Mouse (Mus musculus) heart, embryonic 13.5 days (tissue): ENCODE results near the gene Dhrs7b. TPM values are rescaled to one million over a fixed set of nuclear protein-coding genes. Genes with fewer than 3 reads are reported as not detected.
"Not testable (repeated sequence)": the region's sequence is repeated elsewhere in the genome, so short reads cannot be mapped to it uniquely, and the experiment has no call there.

ENCODE experiments used
- ATAC-seq: fragments of 200-750 bp; cut with Nextera tagmentation; 2 replicates; pipeline ENCODE4 v1.8.0; 2017; ENCODE audit warnings: moderate TSS enrichment; ENCODE audit not compliant: insufficient number of reproducible peaks, low FRiP score, low TSS enrichment; ENCODE audit errors: extremely low read depth
- H3K27ac ChIP-seq: fragments of 300-500 bp; sonication (generic); replicated peaks from 2 replicates; pipeline ENCODE4 v1.5.1; 2015; ENCODE audit warnings: moderate library complexity, mild to moderate bottlenecking, inconsistent platforms
- H3K27me3 ChIP-seq: fragments of 300-500 bp; sonication (generic); replicated peaks from 2 replicates; pipeline ENCODE4 v1.6.1; 2015; ENCODE audit warnings: mild to moderate bottlenecking, inconsistent platforms
- H3K36me3 ChIP-seq: fragments of 300-500 bp; sonication (generic); 2 replicates; pipeline ENCODE4 v1.6.1; 2015; ENCODE audit warnings: mild to moderate bottlenecking, inconsistent platforms
- H3K4me1 ChIP-seq: fragments of 300-500 bp; sonication (generic); 2 replicates; pipeline ENCODE4 v1.6.1; 2015; ENCODE audit warnings: inconsistent platforms
- H3K4me2 ChIP-seq: fragments of 300-500 bp; sonication (generic); 2 replicates; pipeline ENCODE4 v1.6.1; 2015; ENCODE audit warnings: inconsistent platforms, mild to moderate bottlenecking, moderate library complexity
- H3K4me3 ChIP-seq: fragments of 300-500 bp; sonication (generic); 2 replicates; pipeline ENCODE4 v1.5.1; 2015; ENCODE audit warnings: moderate library complexity, mild to moderate bottlenecking, inconsistent platforms
- H3K9ac ChIP-seq: fragments of 300-500 bp; sonication (generic); 2 replicates; pipeline ENCODE4 v1.6.1; 2015; ENCODE audit warnings: inconsistent platforms, mild to moderate bottlenecking, moderate library complexity
- H3K9me3 ChIP-seq: fragments of 300-500 bp; sonication (generic); 2 replicates; pipeline ENCODE4 v1.6.1; 2016; ENCODE audit warnings: inconsistent platforms
- WGBS: fragments of 180-500 bp; shearing (Covaris S2); methylation state at CpG from one replicate; pipeline ENCODE4 v1.1.7; 2015; ENCODE audit warnings: mixed read lengths; 5-methylcytosine and 5-hydroxymethylcytosine counted together
- polyA plus RNA-seq: library from polyadenylated mRNA; unstranded; fragments of >200 nt; fragmentation: Nextera tagmentation; extraction: Ambion mirVana; gene quantifications from 2 replicates; pipeline ENCODE4 v1.2.1, GENCODE M21; 2015

The Dhrs7b gene
- polyA plus RNA-seq, 1 experiment from 2014 or later = 30.9 TPM

GRCm38 (mm10) chr11:60843412-60843811, 13.0 kb downstream of the Dhrs7b start:
- Histone ChIP-seq H3K9me3 (no peaks in the 10 kb centered on the region), H3K36me3 (peaks cover 28% of the 10 kb centered on the region), H3K9ac (no peak overlapping the region), H3K4me2 (no peak overlapping the region), H3K27me3 (no peaks in the 10 kb centered on the region), H3K4me3 (no peak overlapping the region), H3K27ac (no peak overlapping the region), H3K4me1 (0 out of 2 replicates have a peak, but pooled peaks cover 4% of the 10 kb centered on the region)
- 80% methylated on average over 5 of the region's 5 CpGs for WGBS
- ATAC-seq = no peak

DNA sequence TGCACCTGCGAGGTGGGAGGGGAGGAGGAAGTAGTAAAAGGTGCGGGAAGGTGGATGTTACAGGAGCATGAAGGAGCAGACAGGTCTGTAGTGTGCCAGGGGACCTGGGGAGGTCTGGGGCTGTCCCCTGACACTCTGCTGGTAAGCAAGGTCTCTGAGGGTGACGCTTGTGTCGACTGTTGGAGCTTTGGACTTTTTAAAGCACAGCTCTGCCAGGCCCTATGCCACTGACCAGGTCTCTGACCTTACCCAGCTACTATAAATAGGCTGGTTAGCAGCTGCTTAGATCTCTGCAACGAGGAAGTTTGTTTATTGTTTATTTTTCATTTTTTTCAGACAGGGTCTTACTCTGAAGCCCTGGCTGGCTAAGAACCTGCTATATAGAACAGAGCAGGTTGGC, 15.0 kb downstream of the Dhrs7b start:
- no peak overlapping the region for H3K27ac ChIP-seq
- peaks cover 46% of the 10 kb centered on the region for H3K36me3 ChIP-seq
- H3K27me3 ChIP-seq = no peaks in the 10 kb centered on the region
- H3K4me3 ChIP-seq = no peak overlapping the region
- H3K4me1 ChIP-seq = 0 out of 2 replicates have a peak, but pooled peaks cover 4% of the 10 kb centered on the region
- ATAC-seq = no peak
- H3K9me3 ChIP-seq = no peaks in the 10 kb centered on the region
- no peak overlapping the region for H3K9ac ChIP-seq
- no peak overlapping the region for H3K4me2 ChIP-seq
- 79% methylated on average over 5 of the region's 5 CpGs for WGBS

GRCm38 (mm10) chr11:60856587-60856986, 26.2 kb downstream of the Dhrs7b start:
- 51% methylated on average over 3 of the region's 3 CpGs for WGBS

GRCm38 (mm10) chr11:60861993-60862392, 31.6 kb downstream of the Dhrs7b start:
- H3K9ac ChIP-seq = no peak overlapping the region
- no peak overlapping the region for H3K27ac ChIP-seq
- H3K4me2 ChIP-seq = no peak overlapping the region
- WGBS = 77% methylated on average over 3 of the region's 3 CpGs
- no peak for ATAC-seq
- H3K4me1 ChIP-seq = peaks cover 49% of the 10 kb centered on the region
- no peaks in the 10 kb centered on the region for H3K27me3 ChIP-seq
- no peaks in the 10 kb centered on the region for H3K9me3 ChIP-seq
- H3K4me3 ChIP-seq = no peak overlapping the region
- H3K36me3 ChIP-seq = peaks cover 78% of the 10 kb centered on the region

More at GRCm38 (mm10) chr11:60856587-60856986, 26.2 kb downstream of the Dhrs7b start:
- Histone ChIP-seq H3K27ac (no peak overlapping the region), H3K4me2 (no peak overlapping the region), H3K9ac (no peak overlapping the region), H3K4me3 (no peak overlapping the region), H3K27me3 (no peaks in the 10 kb centered on the region), H3K9me3 (no peaks in the 10 kb centered on the region), H3K4me1 (no peaks in the 10 kb centered on the region), H3K36me3 (peaks cover 95% of the 10 kb centered on the region)
- no peak for ATAC-seq

DNA sequence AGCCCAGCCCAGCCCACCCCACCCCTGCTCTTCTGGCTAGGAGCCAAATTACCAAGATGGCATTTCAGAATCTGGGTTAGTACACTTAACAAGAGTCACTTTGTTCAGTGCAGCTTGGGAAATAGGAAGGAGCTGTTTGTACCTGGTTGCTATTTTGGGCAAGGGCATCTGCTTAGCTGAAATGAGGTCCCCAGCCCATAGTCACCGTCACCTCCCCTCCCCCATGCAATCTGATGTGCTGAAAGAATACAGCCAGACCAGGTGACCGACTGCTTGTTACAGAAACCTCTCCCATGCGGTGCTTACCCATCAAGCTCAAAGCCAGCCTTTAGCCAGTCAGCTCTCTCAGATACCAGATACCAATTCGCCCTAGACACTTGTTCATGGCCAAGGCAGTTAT, 32.8 kb downstream of the Dhrs7b start:
- H3K36me3 ChIP-seq = peaks cover 74% of the 10 kb centered on the region
- H3K27ac ChIP-seq = peak overlapping the region; percentile 65
- peak overlapping the region; percentile 35 for H3K4me2 ChIP-seq
- no peaks in the 10 kb centered on the region for H3K27me3 ChIP-seq
- no peak for ATAC-seq
- no peaks in the 10 kb centered on the region for H3K9me3 ChIP-seq
- no peak overlapping the region for H3K9ac ChIP-seq
- 42% methylated on average over 4 of the region's 4 CpGs for WGBS
- H3K4me1 ChIP-seq = peaks cover 61% of the 10 kb centered on the region
- H3K4me3 ChIP-seq = no peak overlapping the region

DNA sequence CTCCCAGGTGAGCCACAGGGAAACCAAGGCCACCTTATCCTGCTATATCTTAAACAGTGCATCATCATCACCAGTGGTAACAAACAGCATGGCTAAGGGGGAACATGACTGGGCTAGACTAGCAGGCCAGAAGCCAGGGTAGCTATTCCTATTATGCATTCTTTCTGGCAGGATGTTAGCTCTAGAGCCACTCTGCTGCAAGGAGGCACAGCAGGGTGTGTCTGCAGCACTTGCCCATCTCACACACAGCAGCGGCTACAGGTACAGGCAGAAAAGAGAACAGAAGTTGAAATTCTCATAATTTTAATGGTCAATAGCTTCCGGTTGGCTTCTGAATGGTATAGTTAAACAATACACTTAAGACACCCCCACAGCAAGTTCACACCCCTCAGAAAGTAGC, 33.7 kb downstream of the Dhrs7b start:
- 87% methylated on average over 2 of the region's 2 CpGs for WGBS
- no peaks in the 10 kb centered on the region for H3K9me3 ChIP-seq
- H3K27ac ChIP-seq = peak overlapping the region; percentile 65; the same call in 1 of the 2 replicates
- H3K36me3 ChIP-seq = peaks cover 71% of the 10 kb centered on the region
- H3K27me3 ChIP-seq = no peaks in the 10 kb centered on the region
- no peak overlapping the region for H3K9ac ChIP-seq
- H3K4me2 ChIP-seq = no peak overlapping the region
- no peak overlapping the region for H3K4me3 ChIP-seq
- H3K4me1 ChIP-seq = peaks cover 69% of the 10 kb centered on the region
- ATAC-seq = no peak

- no peak overlapping the region for H3K4me2 ChIP-seq
- peaks cover 68% of the 10 kb centered on the region for H3K36me3 ChIP-seq
- H3K9me3 ChIP-seq = no peaks in the 10 kb centered on the region
- no peak overlapping the region for H3K27ac ChIP-seq
- H3K4me1 ChIP-seq = peaks cover 76% of the 10 kb centered on the region
- no peak for ATAC-seq
- H3K9ac ChIP-seq = no peak overlapping the region
- 84% methylated on average over 14 of the region's 14 CpGs for WGBS
- H3K27me3 ChIP-seq = no peaks in the 10 kb centered on the region
- no peak overlapping the region for H3K4me3 ChIP-seq
Observed at GRCm38 (mm10) chr11:60864916-60865315, 34.5 kb downstream of the Dhrs7b start.

DNA sequence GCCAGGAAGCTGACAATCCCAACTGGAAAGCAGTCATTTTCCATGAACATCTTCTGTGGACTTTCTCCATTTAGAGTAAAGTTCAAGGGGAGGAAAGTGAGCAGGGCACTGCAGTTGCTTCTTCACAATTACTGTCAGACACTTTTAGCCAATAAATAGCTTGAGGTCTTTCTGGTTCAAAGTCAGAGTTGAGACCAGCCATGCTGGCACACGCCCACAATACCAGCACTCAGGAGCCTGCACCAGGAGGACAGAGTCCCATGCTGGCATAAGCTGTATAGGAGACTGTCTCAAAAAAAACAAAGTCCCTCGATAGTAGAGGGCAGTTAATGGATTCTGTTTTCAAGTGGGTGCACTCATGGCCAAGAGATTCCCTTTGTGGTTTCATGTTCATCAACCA, 35.6 kb downstream of the Dhrs7b start:
- Histone ChIP-seq H3K4me2 (no peak overlapping the region), H3K27ac (no peak overlapping the region), H3K27me3 (no peaks in the 10 kb centered on the region), H3K36me3 (peaks cover 64% of the 10 kb centered on the region), H3K4me1 (peaks cover 85% of the 10 kb centered on the region), H3K4me3 (no peak overlapping the region), H3K9me3 (no peaks in the 10 kb centered on the region), H3K9ac (no peak overlapping the region)
- no peak for ATAC-seq
- WGBS = 61% methylated on average over 2 of the region's 2 CpGs

DNA sequence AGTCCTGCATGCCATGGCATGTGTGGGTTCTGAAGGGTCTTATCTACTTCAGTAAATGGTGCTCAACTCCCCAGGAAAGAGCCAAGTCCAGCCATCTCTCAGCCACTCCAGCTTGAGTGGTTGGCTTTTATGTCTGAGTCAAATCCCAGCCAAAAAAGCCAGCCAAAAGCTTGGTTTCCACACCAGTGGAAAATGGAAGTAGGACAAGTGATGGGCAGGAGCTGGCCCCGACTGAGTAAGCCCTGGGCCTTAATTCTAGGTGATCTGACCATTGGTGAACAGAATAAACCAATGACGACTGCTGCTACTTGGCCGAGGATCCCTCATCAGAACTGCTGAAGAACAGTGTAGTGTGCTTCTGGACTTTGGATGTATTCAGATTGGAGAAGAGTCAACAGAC, 37.0 kb downstream of the Dhrs7b start:
- Histone ChIP-seq H3K36me3 (peaks cover 49% of the 10 kb centered on the region), H3K4me2 (no peak overlapping the region), H3K27me3 (no peaks in the 10 kb centered on the region), H3K9me3 (no peaks in the 10 kb centered on the region), H3K4me1 (peaks cover 91% of the 10 kb centered on the region), H3K4me3 (no peak overlapping the region), H3K9ac (no peak overlapping the region), H3K27ac (no peak overlapping the region)
- 85% methylated on average over 3 of the region's 3 CpGs for WGBS
- no peak for ATAC-seq

DNA sequence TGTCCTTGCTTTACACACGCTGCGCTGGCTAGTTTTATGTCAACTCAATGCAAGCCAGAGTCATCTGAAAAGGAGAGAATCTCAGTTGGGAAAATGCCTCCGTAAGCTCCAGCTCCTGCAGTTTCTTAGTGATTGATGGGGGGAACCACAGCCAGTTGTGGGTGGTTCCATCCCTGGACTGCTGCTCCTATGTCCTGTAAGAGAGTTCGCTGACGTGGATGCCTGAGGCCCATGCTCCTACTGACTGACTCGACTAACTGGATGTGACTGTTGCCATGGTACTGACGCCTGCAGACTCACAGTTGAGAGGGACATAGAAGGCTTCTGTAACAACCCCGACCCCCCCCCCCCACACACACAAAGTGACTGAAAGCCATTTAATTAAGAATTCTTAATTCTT, 37.5 kb downstream of the Dhrs7b start:
- H3K4me1 ChIP-seq = peaks cover 92% of the 10 kb centered on the region
- peaks cover 45% of the 10 kb centered on the region for H3K36me3 ChIP-seq
- ATAC-seq = no peak
- no peaks in the 10 kb centered on the region for H3K27me3 ChIP-seq
- 70% methylated on average over 8 of the region's 8 CpGs for WGBS
- H3K4me2 ChIP-seq = no peak overlapping the region
- H3K27ac ChIP-seq = no peak overlapping the region
- H3K9me3 ChIP-seq = no peaks in the 10 kb centered on the region
- H3K9ac ChIP-seq = no peak overlapping the region
- no peak overlapping the region for H3K4me3 ChIP-seq

DNA sequence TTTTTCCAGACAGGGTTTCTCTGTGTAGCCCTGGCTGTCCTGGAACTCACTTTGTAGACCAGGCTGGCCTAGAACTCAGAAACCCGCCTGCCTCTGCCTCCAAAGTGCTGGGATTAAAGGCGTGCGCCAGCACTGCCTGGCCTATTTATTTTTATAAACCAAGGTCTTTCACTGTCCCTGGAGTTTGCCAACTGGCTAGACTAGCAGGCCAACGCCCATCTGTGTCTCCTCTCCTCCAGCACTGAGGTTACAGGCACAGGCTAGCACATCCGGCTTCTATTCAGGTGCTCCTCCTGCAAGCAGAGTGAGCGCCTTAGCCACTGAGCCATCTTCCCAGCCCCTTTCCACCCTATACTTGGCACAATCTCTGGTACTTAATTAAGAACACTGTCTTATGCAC, 39.0 kb downstream of the Dhrs7b start:
- H3K4me1 ChIP-seq = peaks cover 92% of the 10 kb centered on the region
- not testable (repeated sequence) for H3K9me3 ChIP-seq, H3K27me3 ChIP-seq, ATAC-seq, H3K27ac ChIP-seq, H3K9ac ChIP-seq, H3K4me2 ChIP-seq, H3K4me3 ChIP-seq
- H3K36me3 ChIP-seq = peaks cover 30% of the 10 kb centered on the region
- 93% methylated on average over 6 of the region's 6 CpGs for WGBS

DNA sequence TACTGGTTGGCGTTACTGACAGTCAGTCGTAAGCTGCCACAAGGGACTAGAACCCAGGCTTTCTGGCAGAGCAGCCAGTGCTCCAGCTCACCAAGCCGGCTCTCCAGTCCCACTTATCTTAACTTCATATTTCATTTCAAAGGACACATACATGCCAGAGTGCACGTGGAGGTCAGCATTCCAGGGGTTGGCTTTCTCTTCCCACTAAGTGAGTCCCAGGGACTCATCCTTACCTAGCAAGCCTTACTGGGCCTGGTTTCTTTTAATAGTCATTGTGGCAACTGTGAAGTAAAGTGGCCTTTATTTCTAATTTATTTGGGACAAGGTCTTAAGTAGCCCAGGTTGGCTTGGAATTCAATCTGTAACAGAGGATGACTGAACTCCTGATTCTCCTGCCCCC, 41.0 kb downstream of the Dhrs7b start:
- peak overlapping the region; percentile 51 for H3K27ac ChIP-seq
- no peaks in the 10 kb centered on the region for H3K9me3 ChIP-seq
- H3K27me3 ChIP-seq = no peaks in the 10 kb centered on the region
- peaks cover 27% of the 10 kb centered on the region for H3K36me3 ChIP-seq
- H3K4me2 ChIP-seq = peak overlapping the region; percentile 28; the same call in 1 of the 2 replicates
- H3K4me1 ChIP-seq = peaks cover 95% of the 10 kb centered on the region
- no peak overlapping the region for H3K9ac ChIP-seq
- 28% methylated on average over 4 of the region's 4 CpGs for WGBS
- ATAC-seq = no peak
- no peak overlapping the region for H3K4me3 ChIP-seq
